Mouse (Mus musculus) limb, embryonic 11.5 days (tissue): Measurements from ENCODE around the gene Ncan. TPM values are rescaled to one million over a fixed set of nuclear protein-coding genes. Genes with fewer than 3 reads are reported as not detected.
A peak's percentile ranks its signal among the peaks of the same experiment; 100 is the strongest.

Source experiments
- ATAC-seq: fragments of 200-750 bp; cut with Nextera tagmentation; 2 replicates; pipeline ENCODE4 v1.8.0; 2017; ENCODE audit warnings: low read depth; ENCODE audit not compliant: insufficient number of reproducible peaks, low FRiP score, low TSS enrichment
- DNase-seq: peaks from one replicate; pipeline ENCODE4 v3.0.0-alpha.2; 2015; ENCODE audit warnings: low spot score
- H3K27ac ChIP-seq: fragments of 300-500 bp; sonication (generic); replicated peaks from 2 replicates; pipeline ENCODE4 v1.5.1; 2014; ENCODE audit warnings: low read depth, mild to moderate bottlenecking, low read length
- H3K27me3 ChIP-seq: fragments of 300-500 bp; sonication (generic); 2 replicates; pipeline ENCODE4 v1.6.1; 2014; ENCODE audit warnings: mild to moderate bottlenecking, low read length, mixed read lengths; ENCODE audit not compliant: control insufficient read depth, insufficient read depth
- H3K36me3 ChIP-seq: fragments of 300-500 bp; sonication (generic); 2 replicates; pipeline ENCODE4 v1.6.1; 2014; ENCODE audit warnings: mild to moderate bottlenecking, low read length, moderate library complexity, mixed read lengths; ENCODE audit not compliant: control insufficient read depth, insufficient read depth
- H3K4me1 ChIP-seq: fragments of 300-500 bp; sonication (generic); 2 replicates; pipeline ENCODE4 v1.6.1; 2014; ENCODE audit warnings: low read length, mixed read lengths; ENCODE audit not compliant: control insufficient read depth, insufficient read depth
- H3K4me2 ChIP-seq: fragments of 300-500 bp; sonication (generic); 2 replicates; pipeline ENCODE4 v1.6.1; 2014; ENCODE audit warnings: low read depth, mild to moderate bottlenecking, moderate library complexity; ENCODE audit not compliant: severe bottlenecking
- H3K4me3 ChIP-seq: fragments of 300-500 bp; sonication (generic); 2 replicates; pipeline ENCODE4 v1.5.1; 2014; ENCODE audit warnings: low read depth, low read length
- H3K9ac ChIP-seq: fragments of 300-500 bp; sonication (generic); 2 replicates; pipeline ENCODE4 v1.6.1; 2014; ENCODE audit warnings: mild to moderate bottlenecking, low read length
- H3K9me3 ChIP-seq: fragments of 300-500 bp; sonication (generic); 2 replicates; pipeline ENCODE4 v1.6.1; 2016; ENCODE audit warnings: low read length; ENCODE audit not compliant: control insufficient read depth
- WGBS: fragments of 180-500 bp; shearing (Covaris S2); extraction: QIAGEN DNeasy Blood & Tissue Kit; methylation state at CpG from one replicate; pipeline ENCODE4 v1.1.7; 2014; 5-methylcytosine and 5-hydroxymethylcytosine counted together
- polyA plus RNA-seq: library from polyadenylated mRNA; unstranded; fragments of >200 nt; fragmentation: Nextera tagmentation; extraction: Ambion mirVana; gene quantifications from 2 replicates; pipeline ENCODE4 v1.2.1, GENCODE M21; 2014

Ncan gene
- polyA plus RNA-seq, 1 experiment from 2014 or later = 0.60 TPM

GRCm38 (mm10) chr8:70084191-70085065 lies 36.2 kb downstream of the Ncan start:
- 1% methylated on average over 71 of the region's 71 CpGs for WGBS
- no peaks in the 10 kb centered on the region for H3K36me3 ChIP-seq
- DNase-seq = peak; percentile 54

GRCm38 (mm10) chr8:70083285-70083684 lies 37.4 kb downstream of the Ncan start, which contains the start of gene Hapln4:
Gene Hapln4, plus strand, starts transcription at chr8:70083457.
- Histone ChIP-seq H3K9me3 (no peaks in the 10 kb centered on the region), H3K36me3 (no peaks in the 10 kb centered on the region), H3K27ac (no peak within 1 kb of the TSS), H3K27me3 (peaks cover 60% of the 10 kb centered on the region), H3K4me1 (peaks cover 15% of the 10 kb centered on the region), H3K9ac (peak within 1 kb of the TSS; percentile 7; the same call in 1 of the 2 replicates), H3K4me3 (peak within 1 kb of the TSS; percentile 34), H3K4me2 (peak within 1 kb of the TSS; percentile 58)
- DNase-seq (peak; percentile 72), ATAC-seq (no peak)
- WGBS = under 1% methylated on average over 26 of the region's 26 CpGs

More at GRCm38 (mm10) chr8:70084191-70085065, 36.2 kb downstream of the Ncan start:
- ATAC-seq = no peak
- H3K4me2 ChIP-seq = peak overlapping the region; percentile 58
- H3K27me3 ChIP-seq = peaks cover 71% of the 10 kb centered on the region
- peaks cover 15% of the 10 kb centered on the region for H3K4me1 ChIP-seq
- peak overlapping the region; percentile 34 for H3K4me3 ChIP-seq
- H3K9me3 ChIP-seq = no peaks in the 10 kb centered on the region
- no peak overlapping the region for H3K27ac ChIP-seq
- H3K9ac ChIP-seq = peak overlapping the region; percentile 7; the same call in 1 of the 2 replicates

DNA sequence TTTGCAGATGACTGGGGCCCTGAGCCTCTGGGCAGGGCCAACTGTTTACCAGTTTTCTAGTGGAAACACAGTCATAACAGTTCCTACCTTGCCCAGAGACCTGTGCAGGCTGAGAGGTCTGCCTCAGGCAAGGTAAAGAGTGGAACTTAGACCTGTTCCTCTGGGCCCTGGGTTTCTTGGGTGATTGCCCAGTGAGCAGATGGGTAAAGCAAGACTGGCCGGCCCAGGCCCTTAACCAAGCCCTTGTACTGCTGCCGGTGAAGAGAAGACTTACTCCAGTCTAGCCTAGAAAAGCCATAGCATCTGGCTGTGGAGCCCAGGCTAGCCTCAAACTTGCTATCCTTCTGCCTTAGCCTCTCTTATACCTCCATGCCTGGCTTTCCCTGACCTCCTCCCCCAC lies 38.7 kb downstream of the Ncan start:
- no peak overlapping the region for H3K9ac ChIP-seq
- no peak for DNase-seq

DNA sequence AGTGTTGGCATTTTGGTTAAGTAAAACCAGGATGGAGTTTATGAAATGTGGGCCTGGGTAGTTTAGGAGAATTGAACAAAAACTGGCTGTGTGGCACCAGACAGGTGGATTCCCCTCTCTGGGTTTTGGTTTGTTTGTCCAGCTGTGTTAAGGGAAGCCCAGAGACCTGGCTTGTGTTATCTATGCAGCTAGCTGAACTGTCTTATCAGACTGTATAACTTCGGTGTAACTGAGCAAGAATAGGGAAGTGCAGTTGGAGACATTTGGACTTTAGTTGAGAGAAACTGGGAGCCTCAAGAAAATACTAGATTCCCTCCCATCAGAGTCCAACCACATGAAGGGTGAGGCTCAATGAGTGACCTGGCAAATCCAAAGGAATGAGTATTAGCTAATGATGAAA lies 47.0 kb downstream of the Ncan start:
- 84% methylated on average over 1 of the region's 1 CpGs for WGBS
- H3K27ac ChIP-seq = no peak overlapping the region
- no peak for DNase-seq
- H3K4me3 ChIP-seq = no peak overlapping the region
- no peak for ATAC-seq
- no peaks in the 10 kb centered on the region for H3K27me3 ChIP-seq
- no peaks in the 10 kb centered on the region for H3K9me3 ChIP-seq
- H3K4me1 ChIP-seq = no peaks in the 10 kb centered on the region
- no peak overlapping the region for H3K4me2 ChIP-seq
- H3K36me3 ChIP-seq = peaks cover 9% of the 10 kb centered on the region; the same call in 1 of the 2 replicates
- H3K9ac ChIP-seq = no peak overlapping the region

More for the DNA sequence above, 38.7 kb downstream of the Ncan start:
- H3K4me1 ChIP-seq = peaks cover 12% of the 10 kb centered on the region
- peaks cover 47% of the 10 kb centered on the region for H3K27me3 ChIP-seq
- H3K4me3 ChIP-seq = no peak overlapping the region
- ATAC-seq = no peak
- H3K4me2 ChIP-seq = no peak overlapping the region
- H3K36me3 ChIP-seq = no peaks in the 10 kb centered on the region
- no peak overlapping the region for H3K27ac ChIP-seq
- 97% methylated on average over 2 of the region's 2 CpGs for WGBS
- H3K9me3 ChIP-seq = no peaks in the 10 kb centered on the region

GRCm38 (mm10) chr8:70073120-70073519 lies 47.6 kb downstream of the Ncan start:
- peak overlapping the region; percentile 37; the same call in 1 of the 2 replicates for H3K4me2 ChIP-seq
- ATAC-seq = no peak
- H3K36me3 ChIP-seq = peaks cover 12% of the 10 kb centered on the region; the same call in 1 of the 2 replicates
- H3K4me3 ChIP-seq = no peak overlapping the region
- 54% methylated on average over 8 of the region's 8 CpGs for WGBS
- H3K9ac ChIP-seq = no peak overlapping the region
- no peak for DNase-seq
- no peaks in the 10 kb centered on the region for H3K27me3 ChIP-seq
- no peaks in the 10 kb centered on the region for H3K4me1 ChIP-seq
- no peaks in the 10 kb centered on the region for H3K9me3 ChIP-seq
- H3K27ac ChIP-seq = no peak overlapping the region

GRCm38 (mm10) chr8:70072441-70073069 lies 48.1 kb downstream of the Ncan start, which contains the start of gene Tm6sf2:
Gene Tm6sf2, plus strand, starts transcription at chr8:70072924.
- ATAC-seq (peak; percentile 60), DNase-seq (no peak)
- H3K4me1 ChIP-seq = no peaks in the 10 kb centered on the region
- 0 out of 2 replicates have a peak within 1 kb of the TSS, but pooled peaks have one; percentile 19 for H3K4me3 ChIP-seq
- no peak within 1 kb of the TSS for H3K9ac ChIP-seq
- peaks cover 12% of the 10 kb centered on the region; the same call in 1 of the 2 replicates for H3K36me3 ChIP-seq
- no peak within 1 kb of the TSS for H3K27ac ChIP-seq
- 11% methylated on average over 26 of the region's 27 CpGs for WGBS
- no peaks in the 10 kb centered on the region for H3K9me3 ChIP-seq
- peak within 1 kb of the TSS; percentile 37 for H3K4me2 ChIP-seq
- no peaks in the 10 kb centered on the region for H3K27me3 ChIP-seq

- H3K4me1 ChIP-seq = no peaks in the 10 kb centered on the region
- no peaks in the 10 kb centered on the region for H3K27me3 ChIP-seq
- H3K36me3 ChIP-seq = peaks cover 12% of the 10 kb centered on the region; the same call in 1 of the 2 replicates
- no peak overlapping the region for H3K4me2 ChIP-seq
- H3K4me3 ChIP-seq = no peak overlapping the region
- ATAC-seq (no peak), DNase-seq (no peak)
- 66% methylated on average over 2 of the region's 2 CpGs for WGBS
- H3K9ac ChIP-seq = no peak overlapping the region
- H3K27ac ChIP-seq = no peak overlapping the region
- no peaks in the 10 kb centered on the region for H3K9me3 ChIP-seq
Observed at GRCm38 (mm10) chr8:70071836-70072440, 48.7 kb downstream of the Ncan start.

DNA sequence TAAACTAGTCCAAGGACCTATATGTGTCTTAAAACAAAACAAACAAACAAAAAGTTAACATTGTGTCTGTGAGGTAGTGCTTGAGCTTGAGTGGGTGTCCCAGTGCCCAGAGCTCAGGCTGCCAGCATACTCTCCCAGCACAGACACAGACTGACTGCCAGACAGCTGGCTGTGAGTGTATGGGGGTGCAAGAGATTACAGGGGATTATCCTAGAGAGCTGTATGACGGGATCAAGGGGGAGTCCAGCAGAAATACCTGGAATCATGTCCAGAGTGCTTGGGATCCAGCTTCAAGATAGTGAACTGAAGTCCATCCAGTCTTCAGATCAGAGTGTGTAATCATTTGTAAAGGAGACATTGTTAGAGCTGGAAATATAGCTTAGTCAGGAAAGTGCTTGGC lies 63.0 kb downstream of the Ncan start:
- Histone ChIP-seq H3K27ac (no peak overlapping the region), H3K4me2 (no peak overlapping the region), H3K27me3 (no peaks in the 10 kb centered on the region), H3K4me3 (no peak overlapping the region), H3K9ac (no peak overlapping the region), H3K36me3 (peaks cover 17% of the 10 kb centered on the region; the same call in 1 of the 2 replicates), H3K9me3 (no peaks in the 10 kb centered on the region), H3K4me1 (no peaks in the 10 kb centered on the region)
- no peak for DNase-seq
- 75% methylated on average over 1 of the region's 1 CpGs for whole genome bisulfite sequencing
- ATAC-seq = no peak
